Mouse (Mus musculus) R1 (cell line): ENCODE measurements around the gene Pcsk4.

ENCODE experiments used
- DNase-seq: peaks from one replicate; pipeline ENCODE4 v3.0.0-alpha.2; 2018; ENCODE audit warnings: low read depth, low spot score

The Pcsk4 gene

GRCm38 (mm10) chr10:80329273-80330081 lies at the start of gene Pcsk4, which contains the start of gene Reep6:
TSS of gene Pcsk4 (minus strand) at chr10:80329498.
TSS of gene Reep6 (plus strand) at chr10:80329953.
- DNase-seq: peak; percentile 100

- DNase-seq: peak; percentile 70
These were observed 48.4 kb upstream of the Pcsk4 start for GRCm38 (mm10) chr10:80377716-80378115.

GRCm38 (mm10) chr10:80376160-80376559 lies 46.9 kb upstream of the Pcsk4 start:
- peak; percentile 94 for DNase-seq

- peak; percentile 90 for DNase-seq
These were observed 44.8 kb upstream of the Pcsk4 start for GRCm38 (mm10) chr10:80374063-80374462.

GRCm38 (mm10) chr10:80372706-80373105 lies 43.4 kb upstream of the Pcsk4 start:
- no peak for DNase-seq

- DNase-seq: no peak
These were observed 42.7 kb upstream of the Pcsk4 start for GRCm38 (mm10) chr10:80371983-80372382.

GRCm38 (mm10) chr10:80371411-80371966 lies 42.2 kb upstream of the Pcsk4 start:
- peak; percentile 90 for DNase-seq

GRCm38 (mm10) chr10:80369995-80370747 lies 40.9 kb upstream of the Pcsk4 start:
- DNase-seq: peak; percentile 68

GRCm38 (mm10) chr10:80368392-80368791 lies 39.1 kb upstream of the Pcsk4 start:
- peak; percentile 85 for DNase-seq

GRCm38 (mm10) chr10:80367954-80368353 lies 38.7 kb upstream of the Pcsk4 start:
- no peak for DNase-seq

GRCm38 (mm10) chr10:80365736-80366135 lies 36.4 kb upstream of the Pcsk4 start:
- no peak for DNase-seq

- no peak for DNase-seq
These were observed 34.4 kb upstream of the Pcsk4 start for GRCm38 (mm10) chr10:80363734-80364133.

- peak; percentile 71 for DNase-seq
These were observed 28.8 kb upstream of the Pcsk4 start for GRCm38 (mm10) chr10:80357994-80358639.

- no peak for DNase-seq
These were observed 28.0 kb upstream of the Pcsk4 start for GRCm38 (mm10) chr10:80357336-80357735.

GRCm38 (mm10) chr10:80356737-80357136 lies 27.4 kb upstream of the Pcsk4 start:
- no peak for DNase-seq

GRCm38 (mm10) chr10:80356001-80356682 lies 26.8 kb upstream of the Pcsk4 start, which contains the start of gene Plk5:
TSS of gene Plk5 (plus strand) at chr10:80356459.
- peak; percentile 62 for DNase-seq

- no peak for DNase-seq
These were observed 26.1 kb upstream of the Pcsk4 start for GRCm38 (mm10) chr10:80355431-80355830.

- DNase-seq: no peak
These were observed 23.4 kb upstream of the Pcsk4 start for GRCm38 (mm10) chr10:80352727-80353126.

- DNase-seq: no peak
These were observed 22.6 kb upstream of the Pcsk4 start for GRCm38 (mm10) chr10:80351896-80352295.

GRCm38 (mm10) chr10:80350292-80350691 lies 21.0 kb upstream of the Pcsk4 start:
- DNase-seq: peak; percentile 88

- no peak for DNase-seq
These were observed 19.7 kb upstream of the Pcsk4 start for GRCm38 (mm10) chr10:80348981-80349380.
